ENCODE assay signal across 8 mouse cellular contexts in the genomic region with DNA sequence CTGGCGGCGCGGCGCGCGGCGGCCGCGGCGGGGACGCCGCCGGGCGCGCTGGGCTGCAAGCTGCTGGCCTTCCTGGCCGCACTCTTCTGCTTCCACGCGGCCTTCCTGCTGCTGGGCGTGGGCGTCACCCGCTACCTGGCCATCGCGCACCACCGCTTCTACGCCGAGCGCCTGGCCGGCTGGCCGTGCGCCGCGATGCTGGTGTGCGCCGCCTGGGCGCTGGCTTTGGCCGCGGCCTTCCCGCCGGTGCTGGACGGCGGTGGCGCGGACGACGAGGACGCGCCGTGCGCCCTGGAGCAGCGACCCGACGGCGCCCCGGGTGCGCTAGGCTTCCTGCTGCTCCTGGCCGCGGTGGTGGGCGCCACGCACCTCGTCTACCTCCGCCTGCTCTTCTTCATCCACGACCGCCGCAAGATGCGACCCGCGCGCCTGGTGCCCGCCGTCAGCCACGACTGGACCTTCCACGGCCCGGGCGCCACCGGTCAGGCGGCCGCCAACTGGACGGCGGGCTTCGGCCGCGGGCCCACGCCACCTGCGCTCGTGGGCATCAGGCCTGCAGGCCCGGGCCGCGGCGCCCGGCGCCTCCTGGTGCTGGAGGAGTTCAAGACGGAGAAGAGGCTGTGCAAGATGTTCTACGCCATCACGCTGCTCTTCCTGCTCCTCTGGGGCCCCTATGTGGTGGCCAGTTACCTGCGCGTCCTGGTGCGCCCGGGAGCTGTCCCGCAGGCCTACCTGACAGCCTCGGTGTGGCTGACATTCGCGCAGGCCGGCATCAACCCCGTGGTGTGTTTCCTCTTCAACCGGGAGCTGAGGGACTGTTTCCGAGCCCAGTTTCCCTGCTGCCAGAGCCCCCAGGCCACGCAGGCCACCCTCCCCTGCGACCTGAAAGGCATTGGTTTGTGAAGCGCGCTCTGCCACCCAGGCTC. TPM values are rescaled to one million over a fixed set of nuclear protein-coding genes. Genes with fewer than 3 reads are reported as not detected.
DNase-seq lines count a peak whose midpoint lies in the region; ATAC-seq lines count a peak whose summit lies in the region.

No protein-coding gene starts in this region.

- WGBS in liver, embryonic 13.5 days (ENCODE audit: insufficient replicate concordance): 2% methylated on average over 97 of the region's 110 CpGs

- peaks cover 92% of the 10 kb centered on the region for H3K27me3 ChIP-seq in liver, embryonic 13.5 days

- peak overlapping the region; percentile 65 for H3K4me2 ChIP-seq in liver, embryonic 13.5 days

- no peak overlapping the region for H3K9ac ChIP-seq in liver, embryonic 13.5 days

- peak; percentile 16 for DNase-seq in kidney, adult 18-20 months
- DNase-seq in kidney, adult 8-10 months: no peak
- DNase-seq in R1 (ENCODE audit: low read depth, low spot score): peak; percentile 43
- peak; percentile 41 for DNase-seq in embryo, embryonic 10 days (ENCODE audit: low spot score)
- peak; percentile 17 for DNase-seq in heart, postnatal 4 days
- no peak for DNase-seq in liver, embryonic 13.5 days
- peak; percentile 23 for DNase-seq in right cerebral cortex, postnatal 14 days
- no peak for DNase-seq in spleen, postnatal 14 days (ENCODE audit: low spot score in 2 of 2)

- no peak overlapping the region for H3K27ac ChIP-seq in liver, embryonic 13.5 days

- H3K36me3 ChIP-seq in liver, embryonic 13.5 days: no peaks in the 10 kb centered on the region

- H3K9me3 ChIP-seq in liver, embryonic 13.5 days (replicated peaks): no peaks in the 10 kb centered on the region

- no peak for ATAC-seq in liver, embryonic 13.5 days (ENCODE audit: low read depth)

- no peaks in the 10 kb centered on the region for H3K4me1 ChIP-seq in liver, embryonic 13.5 days (replicated peaks)

- H3K4me3 ChIP-seq in liver, embryonic 13.5 days (replicated peaks): peak overlapping the region; percentile 53

RNA-seq across cellular contexts. Expression of a gene that starts 0.7 kb away (rescaled TPM):
- total RNA-seq in heart, postnatal 4 days (2021): 1 to 10 TPM; 3.0 to 3.9 TPM
- polyA plus RNA-seq in liver, embryonic 13.5 days (2015; fragmentation: Nextera tagmentation; extraction: Ambion mirVana): 0.05 and 0.13 TPM in 2 replicates

RNA-seq across cellular contexts. Expression of a gene that starts 26.6 kb away (rescaled TPM):
- 1 to 10 TPM; 2.5 to 3.4 TPM for total RNA-seq in heart, postnatal 4 days (2021)
- 0.42 and 0.58 TPM in 2 replicates for polyA plus RNA-seq in liver, embryonic 13.5 days (2015; fragmentation: Nextera tagmentation; extraction: Ambion mirVana)

RNA-seq across cellular contexts. Expression of a gene that starts 26.6 kb away (rescaled TPM):
- total RNA-seq in heart, postnatal 4 days (2021): 10 to 100 TPM; 17.6 to 20.4 TPM
- polyA plus RNA-seq in liver, embryonic 13.5 days (2015; fragmentation: Nextera tagmentation; extraction: Ambion mirVana): 1.9 TPM in 2 replicates

RNA-seq across cellular contexts. Expression of a gene that starts 33.0 kb away (rescaled TPM):
- total RNA-seq in heart, postnatal 4 days (2021): not detected
- not detected in 2 replicates for polyA plus RNA-seq in liver, embryonic 13.5 days (2015; fragmentation: Nextera tagmentation; extraction: Ambion mirVana)

Comparison
In these comparisons a context has a peak if more than half of its experiments do, and no peak if none do; other contexts are left out.
1. DNase-seq: peak in kidney, adult 18-20 months (single experiment), R1 (single experiment), embryo, embryonic 10 days (single experiment), heart, postnatal 4 days (single experiment) and right cerebral cortex, postnatal 14 days (single experiment); none in kidney, adult 8-10 months (0 of 2), liver, embryonic 13.5 days (single experiment) and spleen, postnatal 14 days (0 of 2).